Mouse (Mus musculus) embryonic stem cell, embryonic (primary cell): ENCODE data around the gene Gfpt1.

Source experiments
- CTCF ChIA-PET, 4 experiments: fragments of 300-600 bp in 2 of 4; fragments of 350-600 bp in 2 of 4; sonication (Branson Sonifier 250); formaldehyde crosslinking; loops; one replicate each; lab custom pipeline; 2022; ENCODE audit warnings: inconsistent platforms in 2 of 4; lab: Charles Lee
- POLR2A ChIA-PET, 4 experiments: fragments of 300-600 bp in 2 of 4; fragments of 350-600 bp in 2 of 4; sonication (Branson Sonifier 250); formaldehyde crosslinking; loops; one replicate each; lab custom pipeline; 2022; ENCODE audit warnings: antibody characterized with exemption in 4 of 4, inconsistent platforms in 1 of 4; lab: Charles Lee

Gfpt1 gene

GRCm38 (mm10) chr6:87069195-87069900 is 26.7 kb downstream of the Gfpt1 start:
- CTCF ChIA-PET, result no interaction called here

GRCm38 (mm10) chr6:87070641-87071040 is 28.0 kb downstream of the Gfpt1 start:
- CTCF ChIA-PET, result no interaction called here
- POLR2A ChIA-PET, result no interaction called here

More at GRCm38 (mm10) chr6:87069195-87069900, 26.7 kb downstream of the Gfpt1 start:
- POLR2A ChIA-PET, result interaction anchor here in 2 of 4 experiments (0.6 to 0.7 kb wide), 2 partner anchors 49 to 673 kb away, joined by 3 read pairs; no protein-coding TSS in a partner anchor

- CTCF ChIA-PET, result no interaction called here
- POLR2A ChIA-PET, result no interaction called here
Measured at GRCm38 (mm10) chr6:87072759-87073158, 30.1 kb downstream of the Gfpt1 start.

- POLR2A ChIA-PET, result interaction anchor here in 1 of 4 experiments (0.7 kb wide), 1 partner anchor 19 kb away, joined by 3 read pairs; no protein-coding TSS in a partner anchor
Measured at GRCm38 (mm10) chr6:87075092-87075685, 32.5 kb downstream of the Gfpt1 start.

GRCm38 (mm10) chr6:87079457-87079856 is 36.8 kb downstream of the Gfpt1 start:
- ChIA-PET CTCF (no interaction called here), POLR2A (interaction anchor here in 1 of 4 experiments (1.1 kb wide), 1 partner anchor 18 kb away, joined by 3 read pairs; no protein-coding TSS in a partner anchor)

More at GRCm38 (mm10) chr6:87075092-87075685, 32.5 kb downstream of the Gfpt1 start:
- CTCF ChIA-PET, result interaction anchor here in 1 of 4 experiments (0.7 kb wide), 1 partner anchor 30 kb away, joined by 6 read pairs; no protein-coding TSS in a partner anchor

GRCm38 (mm10) chr6:87085026-87085425 is 42.4 kb downstream of the Gfpt1 start:
- POLR2A ChIA-PET, result interaction anchor here in 1 of 4 experiments (0.8 kb wide), 1 partner anchor 31 kb away, joined by 4 read pairs; no protein-coding TSS in a partner anchor
- CTCF ChIA-PET, result interaction anchor here in 1 of 4 experiments (1.5 kb wide), 1 partner anchor 16 kb away, joined by 3 read pairs; no protein-coding TSS in a partner anchor

GRCm38 (mm10) chr6:87088356-87088755 is 45.7 kb downstream of the Gfpt1 start:
- ChIA-PET POLR2A (interaction anchor here in 1 of 4 experiments (1.5 kb wide), 1 partner anchor 12 kb away, joined by 4 read pairs; no protein-coding TSS in a partner anchor), CTCF (interaction anchor here in 1 of 4 experiments (2.1 kb wide), 1 partner anchor 13 kb away, joined by 9 read pairs; no protein-coding TSS in a partner anchor)

- POLR2A ChIA-PET, result no interaction called here
- CTCF ChIA-PET, result interaction anchor here in 2 of 4 experiments (1.0 to 1.1 kb wide), 2 partner anchors 10 kb away, joined by 3 read pairs; no protein-coding TSS in a partner anchor
Measured at GRCm38 (mm10) chr6:87090877-87091276, 48.2 kb downstream of the Gfpt1 start.

- CTCF ChIA-PET, result interaction anchor here in 3 of 4 experiments (0.6 to 1.5 kb wide), 5 partner anchors 9 to 331 kb away, joined by 3 to 18 read pairs (median 5); no protein-coding TSS in a partner anchor
- POLR2A ChIA-PET, result interaction anchor here in 1 of 4 experiments (0.5 kb wide), 1 partner anchor 241 kb away, joined by 4 read pairs; no protein-coding TSS in a partner anchor
Measured at GRCm38 (mm10) chr6:87092476-87092875, 49.8 kb downstream of the Gfpt1 start.

GRCm38 (mm10) chr6:87093631-87094030 is 51.0 kb downstream of the Gfpt1 start:
- ChIA-PET CTCF (interaction anchor here in 2 of 4 experiments (0.5 to 0.7 kb wide), 2 partner anchors 123 to 328 kb away, joined by 3 to 4 read pairs; no protein-coding TSS in a partner anchor), POLR2A (interaction anchor here in 1 of 4 experiments (0.5 to 0.7 kb wide), 2 partner anchors 436 to 1556 kb away, joined by 4 read pairs; no protein-coding TSS in a partner anchor)

GRCm38 (mm10) chr6:87099261-87099660 is 56.6 kb downstream of the Gfpt1 start:
- POLR2A ChIA-PET, result no interaction called here
- CTCF ChIA-PET, result interaction anchor here in 2 of 4 experiments (0.6 to 3.6 kb wide), 2 partner anchors 237 to 433 kb away, joined by 4 to 70 read pairs; partner anchors contain the start of gene Antxr1 (in 1 of the 2)

- ChIA-PET POLR2A (interaction anchor here in 1 of 4 experiments (1.6 kb wide), 1 partner anchor 236 kb away, joined by 4 read pairs; the partner anchor contains the start of gene Antxr1), CTCF (interaction anchor here in 2 of 4 experiments (0.6 to 4.5 kb wide), 4 partner anchors 223 to 433 kb away, joined by 4 to 70 read pairs (median 44); partner anchors contain the start of gene Antxr1 (in 1 of the 2))
Measured at GRCm38 (mm10) chr6:87099671-87100296, 57.1 kb downstream of the Gfpt1 start.

- CTCF ChIA-PET, result interaction anchor here (0.5 to 4.5 kb wide), 121 partner anchors 8 to 571 kb away, joined by 3 to 70 read pairs (median 5); partner anchors contain the start of genes Antxr1 (in 3 of the 4), Gkn3 (in 2 of the 4), Aplf (in 1 of the 4) and Gkn1 (in 1 of the 4)
- POLR2A ChIA-PET, result interaction anchor here in 2 of 4 experiments (0.9 to 1.6 kb wide), 7 partner anchors 10 to 235 kb away, joined by 3 to 4 read pairs (median 3); partner anchors contain the start of gene Antxr1 (in 1 of the 2)
Measured at GRCm38 (mm10) chr6:87100297-87101020, 57.8 kb downstream of the Gfpt1 start.

GRCm38 (mm10) chr6:87101281-87101954 is 58.8 kb downstream of the Gfpt1 start:
- ChIA-PET POLR2A (interaction anchor here in 2 of 4 experiments (0.9 to 1.6 kb wide), 7 partner anchors 9 to 234 kb away, joined by 3 to 4 read pairs (median 3); partner anchors contain the start of gene Antxr1 (in 1 of the 2)), CTCF (interaction anchor here (0.5 to 4.5 kb wide), 153 partner anchors 9 to 718 kb away, joined by 3 to 70 read pairs (median 4); partner anchors contain the start of genes Antxr1 (in 3 of the 4), Gkn3 (in 2 of the 4), Aak1 (in 1 of the 4) and Aplf (in 1 of the 4))

GRCm38 (mm10) chr6:87101955-87102353 is 59.3 kb downstream of the Gfpt1 start:
- ChIA-PET POLR2A (interaction anchor here in 3 of 4 experiments (0.6 to 1.4 kb wide), 6 partner anchors 8 to 228 kb away, joined by 3 to 11 read pairs (median 4); partner anchors contain the start of gene Gfpt1 (in 1 of the 3)), CTCF (interaction anchor here (0.5 to 4.5 kb wide), 104 partner anchors 9 to 718 kb away, joined by 3 to 70 read pairs (median 5); partner anchors contain the start of genes Antxr1 (in 3 of the 4), Aak1 (in 1 of the 4), Aplf (in 1 of the 4) and Gkn1 (in 1 of the 4))

- CTCF ChIA-PET, result interaction anchor here (0.6 to 4.5 kb wide), 43 partner anchors 10 to 898 kb away, joined by 3 to 70 read pairs (median 6); partner anchors contain the start of genes Antxr1 (in 2 of the 4) and Aak1 (in 1 of the 4)
- POLR2A ChIA-PET, result interaction anchor here in 2 of 4 experiments (0.6 to 1.3 kb wide), 5 partner anchors 17 to 227 kb away, joined by 3 to 11 read pairs (median 5); partner anchors contain the start of gene Gfpt1 (in 1 of the 2)
Measured at GRCm38 (mm10) chr6:87102421-87102911, 59.8 kb downstream of the Gfpt1 start.
